Mouse (Mus musculus) splenic B cell, adult 2 months (primary cell): ENCODE results near the gene Flrt1.

Source experiments
- DNase-seq: peaks from one replicate; pipeline ENCODE4 v3.0.0-alpha.2; 2011; ENCODE audit warnings: low read depth, low spot score
- H3K27me3 ChIP-seq: 2 replicates; pipeline ENCODE4 v1.6.1; 2012; ENCODE audit warnings: mild to moderate bottlenecking, low read length, moderate library complexity, mixed read lengths; ENCODE audit not compliant: control insufficient read depth, poor library complexity, insufficient read depth, severe bottlenecking
- H3K36me3 ChIP-seq: 2 replicates; pipeline ENCODE4 v1.6.1; 2012; ENCODE audit warnings: mild to moderate bottlenecking, low read length, moderate library complexity, mixed read lengths; ENCODE audit not compliant: control insufficient read depth, poor library complexity, insufficient read depth, severe bottlenecking

The Flrt1 gene

DNA sequence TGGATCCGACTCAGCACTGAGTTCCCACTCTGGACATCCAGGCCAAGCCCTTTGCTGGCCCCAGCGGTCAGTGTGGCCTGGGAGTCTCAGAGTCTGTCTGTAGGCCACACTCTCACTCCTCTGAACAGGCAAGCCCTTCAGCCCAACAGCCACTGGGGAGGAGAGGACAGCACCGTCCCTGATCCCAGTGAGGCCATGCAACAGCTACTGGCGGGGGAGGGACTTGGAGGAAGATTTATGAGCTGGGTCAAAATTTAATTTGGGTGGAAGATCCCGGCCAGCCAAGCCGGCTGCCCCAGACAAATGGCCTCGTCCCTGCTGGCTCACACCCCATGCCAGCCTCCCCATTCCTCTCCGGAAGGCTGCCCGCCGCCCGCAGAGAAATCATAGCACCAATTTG is 15.7 kb upstream of the Flrt1 start:
- DNase-seq = no peak
- no peaks in the 10 kb centered on the region for H3K27me3 ChIP-seq
- no peaks in the 10 kb centered on the region for H3K36me3 ChIP-seq

DNA sequence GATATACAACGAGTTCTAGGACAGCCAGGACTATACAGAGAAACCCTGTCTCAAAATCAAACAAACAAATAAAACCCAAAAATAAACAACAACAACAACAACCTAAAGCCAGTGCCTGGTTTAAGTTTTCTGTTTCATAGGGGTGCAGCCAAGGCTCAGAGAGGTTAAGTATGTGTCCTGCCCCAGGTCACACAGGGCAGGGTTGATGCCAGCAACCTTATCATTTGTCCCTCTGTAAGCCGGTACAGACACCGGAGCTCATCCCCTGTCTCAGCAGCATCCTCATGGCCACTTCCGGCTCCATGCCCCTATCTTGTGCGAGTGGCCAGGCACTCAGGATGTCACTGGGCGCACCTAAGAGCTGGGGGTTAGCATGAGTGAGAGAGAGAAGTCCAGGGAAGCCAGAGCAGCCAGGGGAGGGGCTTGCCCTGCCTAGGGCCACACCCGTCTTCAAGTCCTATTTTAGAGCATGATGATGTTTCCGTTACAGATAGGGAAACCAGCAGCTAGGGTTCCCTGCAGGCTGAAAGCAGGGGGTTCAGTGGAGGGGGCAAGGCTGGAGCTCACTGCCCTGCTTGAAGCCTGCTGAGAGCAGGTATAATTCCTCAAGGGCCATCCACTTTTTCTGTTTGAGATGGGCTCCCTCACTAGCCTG is 12.3 kb upstream of the Flrt1 start:
- DNase-seq = peak; percentile 68
- no peaks in the 10 kb centered on the region for H3K36me3 ChIP-seq

DNA sequence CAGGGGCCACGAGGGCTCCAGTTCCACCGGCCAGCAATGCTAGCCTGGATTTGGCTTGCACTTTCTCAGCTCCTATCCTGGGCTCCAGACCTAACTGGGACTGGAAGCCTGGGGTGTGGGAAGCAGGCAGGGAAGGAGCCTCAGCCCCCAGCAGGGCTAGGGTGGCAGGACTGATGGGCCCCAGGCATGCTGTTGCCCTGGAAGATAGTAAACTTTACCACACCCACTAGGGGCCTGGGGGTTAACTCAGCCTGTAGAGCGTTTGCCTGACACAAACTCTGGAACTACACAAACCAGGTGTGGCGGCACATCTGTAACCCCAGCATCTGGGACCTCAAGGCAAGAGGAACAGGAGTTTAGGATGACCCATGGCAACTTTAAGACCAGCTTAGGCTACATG is 11.6 kb upstream of the Flrt1 start:
- Histone ChIP-seq H3K36me3 (no peaks in the 10 kb centered on the region), H3K27me3 (no peaks in the 10 kb centered on the region)
- DNase-seq = no peak

More for the DNA sequence above, 12.3 kb upstream of the Flrt1 start:
- H3K27me3 ChIP-seq = no peaks in the 10 kb centered on the region

DNA sequence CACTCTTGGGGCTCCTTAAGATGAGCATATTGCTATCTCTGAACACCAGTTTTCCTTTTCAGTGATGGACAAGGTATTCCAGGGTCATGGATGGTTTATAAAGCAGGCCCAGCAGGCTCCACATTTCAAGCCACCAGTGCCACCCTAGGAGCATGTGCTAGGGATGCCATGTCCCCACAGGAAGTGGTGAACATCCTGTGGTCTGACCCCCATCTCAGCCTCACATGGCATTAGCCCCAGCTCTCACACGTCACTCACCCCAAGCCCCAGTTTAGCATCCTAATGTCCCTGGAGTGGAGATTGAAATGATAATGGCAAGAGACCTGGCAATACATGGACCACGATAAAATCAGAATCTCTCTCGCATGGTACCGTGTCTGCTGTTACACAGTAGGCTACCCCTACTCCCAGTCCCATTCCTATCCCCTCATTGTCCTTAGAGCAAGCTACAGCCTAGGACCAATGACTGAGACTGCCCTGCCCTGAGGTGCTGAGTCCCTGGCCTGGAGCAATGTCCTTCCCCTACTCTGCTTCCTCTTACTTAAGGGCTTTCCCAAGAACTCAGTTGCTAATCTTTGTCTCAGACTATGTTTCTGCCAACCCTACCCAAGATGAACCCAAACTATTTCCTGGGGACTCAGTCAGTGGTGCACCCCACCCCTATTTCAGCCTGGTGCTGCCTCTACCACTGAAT is 10.7 kb upstream of the Flrt1 start:
- Histone ChIP-seq H3K36me3 (no peaks in the 10 kb centered on the region), H3K27me3 (no peaks in the 10 kb centered on the region)
- DNase-seq = peak; percentile 38

DNA sequence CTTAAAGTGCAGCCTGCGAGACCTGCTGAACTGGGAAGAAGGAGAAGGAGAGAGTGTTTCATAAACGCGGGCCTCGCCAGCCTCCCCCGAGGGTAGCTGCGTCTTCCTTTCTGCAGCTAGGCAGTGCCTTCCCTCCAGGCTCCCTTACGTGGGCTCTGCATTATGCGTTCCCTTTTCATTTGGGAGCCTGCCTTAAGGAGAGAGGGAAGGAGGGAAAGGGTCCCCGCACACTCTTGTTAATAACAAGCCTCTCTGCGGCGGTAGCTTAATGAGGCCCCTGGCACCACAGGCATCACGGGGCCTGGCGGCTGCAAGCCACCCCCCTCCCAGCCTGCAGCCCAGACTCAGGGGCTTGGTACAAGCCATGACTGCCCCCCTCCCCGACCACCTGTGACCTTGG is 8.0 kb upstream of the Flrt1 start:
- Histone ChIP-seq H3K36me3 (no peaks in the 10 kb centered on the region), H3K27me3 (no peaks in the 10 kb centered on the region)
- no peak for DNase-seq

DNA sequence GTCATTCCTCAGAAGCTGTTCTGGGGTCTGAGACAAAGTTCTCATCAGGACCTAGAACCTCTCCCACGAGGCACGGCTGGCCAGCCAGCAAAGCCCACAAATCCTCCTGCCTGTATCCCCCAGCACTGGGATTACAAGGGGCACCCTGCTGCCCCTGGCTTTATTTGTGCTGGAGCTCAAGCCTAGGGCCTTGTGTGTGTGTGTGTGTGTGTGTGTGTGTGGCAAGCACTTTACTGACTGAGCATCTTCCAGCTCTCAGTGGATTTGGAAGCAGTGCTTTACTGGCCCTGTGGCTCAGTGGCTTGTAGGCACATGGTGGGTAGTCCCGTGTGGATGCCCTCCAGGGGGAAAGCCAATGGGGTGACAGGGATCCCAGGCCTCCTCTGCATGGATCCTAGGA is 7.1 kb upstream of the Flrt1 start:
- no peak for DNase-seq

DNA sequence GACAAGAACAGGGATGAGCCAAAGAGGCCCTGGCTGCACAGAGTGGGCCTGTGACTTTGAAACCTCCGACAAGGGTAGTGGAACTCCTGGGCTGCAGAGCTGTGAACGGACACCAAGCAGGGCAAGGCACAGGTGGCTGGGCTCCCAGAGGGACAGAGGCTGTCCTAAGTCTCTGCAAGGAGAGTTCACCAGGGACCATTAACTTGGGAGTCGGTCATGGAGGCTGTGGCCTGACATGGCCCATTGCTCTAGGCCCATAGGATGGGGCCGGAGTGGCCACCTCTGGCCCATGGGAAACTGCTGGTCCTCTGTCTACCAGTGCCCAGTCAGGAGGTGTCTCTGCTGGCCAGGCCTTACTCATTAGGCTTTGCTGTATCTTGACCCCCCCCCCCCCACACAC is 6.2 kb upstream of the Flrt1 start:
- Histone ChIP-seq H3K36me3 (no peaks in the 10 kb centered on the region), H3K27me3 (no peaks in the 10 kb centered on the region)
- no peak for DNase-seq

More for the DNA sequence above, 7.1 kb upstream of the Flrt1 start:
- H3K36me3 ChIP-seq = no peaks in the 10 kb centered on the region
- no peaks in the 10 kb centered on the region for H3K27me3 ChIP-seq

DNA sequence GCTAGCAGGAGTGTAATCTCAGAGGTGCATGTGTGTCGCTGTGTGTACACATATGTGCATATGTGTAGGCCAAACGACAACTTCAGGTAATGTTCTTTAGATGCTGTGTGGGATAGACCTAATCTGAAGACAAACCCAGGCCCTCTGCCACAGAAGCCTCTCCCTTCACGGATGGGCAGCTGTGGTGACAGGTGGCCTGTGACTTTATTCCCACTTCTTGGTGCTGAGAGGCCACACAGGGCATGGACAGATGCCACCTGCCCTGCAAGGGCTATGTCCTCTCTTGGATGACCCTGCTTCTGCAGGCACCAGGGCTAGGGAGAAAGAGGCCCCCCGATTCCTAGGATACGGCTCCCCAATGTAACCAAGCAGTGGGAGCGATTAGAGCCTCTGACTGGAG is 5.8 kb upstream of the Flrt1 start:
- Histone ChIP-seq H3K27me3 (no peaks in the 10 kb centered on the region), H3K36me3 (no peaks in the 10 kb centered on the region)
- DNase-seq = no peak

DNA sequence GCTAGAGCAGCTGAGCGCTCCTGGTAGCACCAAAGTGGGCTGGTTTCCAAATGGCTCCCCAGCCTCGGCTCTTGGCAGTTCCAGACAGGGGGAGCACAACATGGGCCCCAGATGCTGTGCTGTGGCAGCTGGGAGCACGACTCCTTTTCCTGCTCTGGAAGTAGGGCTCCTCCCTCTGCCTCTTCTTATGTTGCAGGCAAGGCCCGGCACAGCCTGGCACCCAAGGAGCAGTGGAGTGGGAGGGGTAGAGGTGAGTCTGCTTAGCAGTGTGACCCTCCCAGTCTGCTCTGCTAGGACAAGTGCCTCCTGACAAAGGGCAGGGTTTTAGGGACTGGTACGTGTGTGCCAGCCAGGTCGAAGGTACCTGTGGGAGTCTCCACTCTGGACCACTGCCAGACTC is 5.3 kb upstream of the Flrt1 start:
- DNase-seq = no peak
- no peaks in the 10 kb centered on the region for H3K36me3 ChIP-seq
- no peaks in the 10 kb centered on the region for H3K27me3 ChIP-seq

DNA sequence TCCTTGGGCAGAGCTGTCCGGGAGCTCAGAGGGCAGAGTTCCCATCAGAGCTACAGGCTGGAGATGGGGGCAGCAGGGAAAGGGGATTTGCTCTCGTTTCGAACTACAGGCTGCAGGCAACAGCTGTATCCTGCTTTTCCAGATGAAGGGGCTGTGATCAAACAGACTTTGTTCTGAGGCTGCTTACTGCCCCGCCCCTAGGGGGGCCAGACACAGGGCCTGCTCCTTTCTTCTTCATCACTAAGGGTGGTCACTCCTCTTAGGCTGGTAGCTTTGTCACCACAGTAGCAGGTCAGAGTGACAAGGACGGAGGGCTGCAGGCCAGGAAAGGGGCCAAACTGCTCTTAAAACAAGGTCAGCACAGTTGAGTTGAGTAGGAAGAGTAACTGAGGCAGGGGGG is 4.6 kb upstream of the Flrt1 start:
- no peaks in the 10 kb centered on the region for H3K36me3 ChIP-seq
- H3K27me3 ChIP-seq = no peaks in the 10 kb centered on the region
- DNase-seq = no peak

DNA sequence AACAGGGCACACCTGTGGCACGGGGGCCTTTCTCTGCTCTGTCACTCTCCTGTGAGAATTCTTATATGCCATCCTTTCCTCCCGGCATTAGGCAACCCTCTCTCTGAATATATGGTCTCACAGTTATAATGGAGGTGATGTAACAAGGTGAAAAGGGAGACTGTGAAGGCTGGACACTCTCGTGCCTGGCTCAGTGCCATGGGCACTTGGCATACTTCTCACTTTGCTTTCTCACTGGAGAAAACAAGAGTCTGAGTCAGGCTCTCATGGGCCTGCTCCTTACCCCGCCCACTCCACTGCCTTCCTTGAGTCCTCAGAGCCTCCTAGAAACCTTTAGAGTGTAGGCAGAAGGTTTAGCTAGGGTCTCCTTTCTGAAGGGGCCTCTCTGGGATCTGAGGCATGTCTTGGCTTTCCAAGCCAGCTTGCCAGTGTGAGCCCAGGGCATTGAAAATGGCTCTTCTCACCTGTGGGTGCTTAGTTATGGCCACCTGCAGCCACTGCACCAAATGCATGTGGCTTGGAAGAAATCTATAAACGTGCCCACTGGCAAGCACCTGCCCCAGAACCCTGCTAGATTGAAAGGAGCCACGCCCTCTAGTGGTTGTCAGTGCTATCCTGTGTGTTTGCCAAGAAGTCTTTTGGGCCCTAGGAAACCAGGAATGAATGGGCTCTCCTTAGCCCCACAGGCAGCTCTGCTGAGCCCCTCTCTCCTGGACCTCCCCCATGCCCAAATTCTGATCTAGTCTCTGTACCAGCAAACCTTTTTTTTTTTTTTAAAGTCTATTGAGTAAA is 2.8 kb upstream of the Flrt1 start:
- no peaks in the 10 kb centered on the region for H3K27me3 ChIP-seq
- peak; percentile 66 for DNase-seq
- H3K36me3 ChIP-seq = no peaks in the 10 kb centered on the region; the same call in 1 of the 2 replicates

DNA sequence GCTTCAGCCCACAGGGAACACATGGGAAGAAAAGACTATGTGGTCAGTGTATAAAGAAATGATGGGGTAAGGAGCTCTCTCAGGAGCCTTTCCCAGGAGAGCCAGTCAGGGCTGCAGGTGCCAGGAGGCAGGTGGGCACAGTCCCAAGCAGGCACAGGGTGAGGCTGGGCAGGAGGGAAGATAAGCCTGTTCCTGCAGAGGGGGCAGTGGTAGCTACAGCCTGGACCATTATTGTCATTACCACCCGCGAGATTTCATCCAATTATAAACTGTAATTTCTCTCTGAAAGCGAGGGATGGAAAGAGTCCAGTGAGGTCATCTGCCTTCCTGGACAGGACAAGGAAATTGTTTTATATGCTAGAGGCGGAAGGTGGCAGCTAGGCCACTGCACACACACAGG is 1.6 kb upstream of the Flrt1 start:
- DNase-seq = no peak
- Histone ChIP-seq H3K36me3 (no peaks in the 10 kb centered on the region; the same call in 1 of the 2 replicates), H3K27me3 (no peaks in the 10 kb centered on the region)

DNA sequence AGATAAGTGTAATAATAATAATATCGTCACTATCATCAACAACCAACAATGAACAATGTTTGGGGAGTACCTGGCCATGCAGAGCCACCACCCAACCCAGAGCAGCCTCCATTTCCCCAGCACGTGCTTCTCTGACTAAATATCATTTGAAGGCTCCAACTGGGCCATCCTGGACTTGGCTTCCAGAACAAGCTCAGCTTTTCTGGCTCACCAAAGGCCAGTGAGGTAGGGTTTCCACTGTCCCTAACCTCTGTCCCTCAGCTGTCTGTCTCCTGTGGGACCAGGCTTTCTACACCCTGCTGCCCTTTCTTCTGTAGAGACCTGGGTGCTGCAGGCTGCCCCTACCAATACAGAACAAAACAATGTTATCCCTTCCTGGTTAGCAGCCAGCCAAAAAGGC is 1.0 kb upstream of the Flrt1 start:
- DNase-seq = no peak
- Histone ChIP-seq H3K36me3 (no peaks in the 10 kb centered on the region; the same call in 1 of the 2 replicates), H3K27me3 (no peaks in the 10 kb centered on the region)

DNA sequence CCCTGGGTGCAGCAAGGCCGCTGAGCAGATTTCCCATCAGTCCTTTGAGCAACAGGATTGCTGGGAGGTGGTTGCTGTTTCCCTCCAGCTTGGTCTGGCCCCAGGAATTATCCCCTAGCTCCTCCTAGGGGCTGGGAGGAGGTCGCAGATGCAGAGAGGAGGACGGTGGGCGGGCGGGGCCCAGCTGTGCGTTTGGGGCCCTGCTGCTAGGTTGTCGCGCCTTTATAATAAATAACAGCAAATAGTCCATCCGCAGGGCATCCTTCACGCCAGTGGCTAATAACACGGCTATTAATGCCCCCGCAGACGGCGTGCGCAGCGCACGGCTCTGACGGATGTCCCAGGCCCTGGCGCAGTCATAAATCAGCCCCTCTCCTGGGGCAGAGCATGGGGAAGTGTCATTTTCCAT is 1.5 kb downstream of the Flrt1 start:
- no peak for DNase-seq
- Histone ChIP-seq H3K27me3 (no peaks in the 10 kb centered on the region), H3K36me3 (no peaks in the 10 kb centered on the region; the same call in 1 of the 2 replicates)

DNA sequence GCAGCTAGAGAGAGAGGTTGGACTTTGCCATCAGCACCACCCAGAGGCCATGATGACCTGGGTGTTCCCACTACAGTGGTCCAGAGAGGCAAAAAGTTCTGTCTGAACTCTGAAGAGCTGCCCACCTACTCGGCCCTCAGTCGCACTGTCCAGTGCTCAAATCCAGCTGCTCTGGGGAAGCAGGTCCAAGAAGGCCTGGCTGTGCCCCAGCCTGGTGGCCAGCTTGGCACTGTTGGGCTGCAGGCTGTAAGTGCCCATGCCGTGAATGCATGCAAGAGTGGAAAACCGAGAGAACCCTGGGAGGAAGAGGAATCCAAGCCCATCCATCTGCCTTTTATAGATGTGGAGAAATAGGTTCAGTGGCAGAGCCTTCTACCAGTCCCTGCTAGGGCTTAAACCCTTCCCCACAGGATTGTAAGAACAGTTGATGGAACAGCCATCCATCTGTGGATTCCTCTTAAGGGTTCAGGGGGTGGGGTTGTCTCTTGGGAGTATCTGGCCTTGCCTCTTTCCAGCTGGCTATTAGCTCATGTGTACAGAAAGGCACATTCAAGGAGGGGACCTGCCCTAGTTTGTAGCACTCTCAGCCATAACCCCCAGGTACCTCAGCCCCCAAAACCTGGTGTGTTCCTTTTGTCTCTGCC is 2.1 kb downstream of the Flrt1 start:
- DNase-seq = no peak
- Histone ChIP-seq H3K27me3 (no peaks in the 10 kb centered on the region), H3K36me3 (no peaks in the 10 kb centered on the region; the same call in 1 of the 2 replicates)
